Mouse (Mus musculus): Measurements from ENCODE around the gene Scaf4. TPM values are rescaled to one million over a fixed set of nuclear protein-coding genes. Genes with fewer than 3 reads are reported as not detected.

The Scaf4 gene
- polyA plus RNA-seq, 1 experiment from 2014 or later = 33.6 TPM

GRCm38 (mm10) chr16:90213477-90214339 lies 70.6 kb downstream of the Scaf4 start:
- H3K36me3 ChIP-seq = no peaks in the 10 kb centered on the region
- H3K4me2 ChIP-seq = no peak overlapping the region
- WGBS = 79% methylated on average over 12 of the region's 12 CpGs
- H3K9me3 ChIP-seq = no peaks in the 10 kb centered on the region
- no peaks in the 10 kb centered on the region for H3K27me3 ChIP-seq
- no peak overlapping the region for H3K4me3 ChIP-seq
- no peak overlapping the region for H3K9ac ChIP-seq
- no peak for ATAC-seq (ENCODE audit: insufficient number of reproducible peaks, insufficient read depth, low FRiP score, low TSS enrichment, low read depth)
- H3K4me1 ChIP-seq = peaks cover 9% of the 10 kb centered on the region; the same call in 1 of the 2 replicates
- H3K27ac ChIP-seq = no peak overlapping the region

DNA sequence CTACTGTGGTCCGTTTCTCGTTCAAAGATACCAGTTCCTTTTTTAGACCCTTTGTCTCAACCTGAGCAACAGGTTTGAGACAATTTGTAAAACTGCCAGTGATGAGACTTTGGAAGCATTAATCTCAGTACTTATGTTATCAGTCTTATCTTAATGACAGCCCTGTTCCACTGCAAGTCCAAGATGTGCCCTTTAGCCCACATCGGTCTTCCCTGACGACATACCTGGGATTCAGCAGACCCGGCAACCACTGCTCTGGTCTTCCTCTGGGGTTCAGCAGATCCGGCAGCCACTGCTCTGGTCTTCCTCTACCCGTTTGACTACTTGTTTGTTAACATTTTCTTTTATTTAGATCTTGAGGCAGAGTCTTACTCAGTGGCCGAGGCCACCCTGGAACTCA lies 72.5 kb downstream of the Scaf4 start:
- WGBS = 80% methylated on average over 8 of the region's 8 CpGs

DNA sequence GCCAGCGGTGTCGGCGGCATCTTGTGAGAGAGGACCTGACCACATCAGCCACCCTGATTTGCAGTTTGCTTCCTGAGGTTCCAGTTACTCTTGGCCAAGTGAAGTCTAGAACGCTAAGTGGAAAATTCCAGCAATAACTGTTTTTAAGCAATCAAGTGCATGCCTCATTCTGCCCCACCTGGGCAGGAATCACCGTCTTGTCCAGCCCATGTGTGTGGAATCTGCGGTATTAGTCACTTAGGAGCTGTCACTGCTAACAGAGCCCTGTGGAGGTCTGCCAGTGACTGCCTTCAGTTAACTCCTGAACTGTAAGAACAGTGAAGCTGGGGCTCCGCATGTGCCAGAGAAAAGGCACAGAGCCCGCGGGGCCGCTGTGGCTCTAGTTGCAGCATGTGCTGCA lies 73.6 kb downstream of the Scaf4 start:
- no peaks in the 10 kb centered on the region for H3K36me3 ChIP-seq
- no peak overlapping the region for H3K4me3 ChIP-seq
- WGBS = 75% methylated on average over 10 of the region's 10 CpGs
- H3K9me3 ChIP-seq = no peaks in the 10 kb centered on the region
- no peak overlapping the region for H3K9ac ChIP-seq
- no peak overlapping the region for H3K4me2 ChIP-seq
- no peak for ATAC-seq (ENCODE audit: insufficient number of reproducible peaks, insufficient read depth, low FRiP score, low TSS enrichment, low read depth)
- H3K27ac ChIP-seq = no peak overlapping the region; the same call in 1 of the 2 replicates
- H3K27me3 ChIP-seq = no peaks in the 10 kb centered on the region
- H3K4me1 ChIP-seq = 0 out of 2 replicates have a peak, but pooled peaks cover 4% of the 10 kb centered on the region

More for the DNA sequence above, 72.5 kb downstream of the Scaf4 start:
- Histone ChIP-seq H3K9me3 (no peaks in the 10 kb centered on the region), H3K36me3 (no peaks in the 10 kb centered on the region), H3K9ac (no peak overlapping the region), H3K27ac (no peak overlapping the region), H3K4me3 (no peak overlapping the region), H3K4me1 (0 out of 2 replicates have a peak, but pooled peaks cover 4% of the 10 kb centered on the region), H3K4me2 (no peak overlapping the region), H3K27me3 (no peaks in the 10 kb centered on the region)
- ATAC-seq (ENCODE audit: insufficient number of reproducible peaks, insufficient read depth, low FRiP score, low TSS enrichment, low read depth) = no peak

DNA sequence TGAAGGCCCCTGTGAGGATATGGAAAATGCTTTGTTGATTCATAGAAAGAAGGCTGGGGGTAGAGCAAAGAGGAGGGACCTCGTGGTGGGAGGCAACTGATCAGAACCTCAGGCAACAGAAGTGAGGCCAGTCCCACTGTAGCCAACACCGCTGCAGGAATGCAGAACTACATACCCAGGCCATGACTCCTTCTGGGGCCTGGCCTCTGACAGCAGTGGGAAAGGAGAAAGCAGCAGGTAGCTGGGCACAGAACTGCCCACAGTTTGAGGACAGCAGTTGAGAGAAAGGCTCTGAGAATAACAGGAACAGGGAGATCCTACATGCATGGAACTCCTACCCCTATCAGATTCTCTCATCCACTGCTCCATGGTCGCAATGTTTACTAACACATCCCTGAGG lies 75.3 kb downstream of the Scaf4 start:
- no peak overlapping the region for H3K4me3 ChIP-seq
- no peaks in the 10 kb centered on the region for H3K27me3 ChIP-seq
- 76% methylated on average over 3 of the region's 3 CpGs for WGBS
- no peak overlapping the region for H3K4me2 ChIP-seq
- H3K4me1 ChIP-seq = 0 out of 2 replicates have a peak, but pooled peaks cover 4% of the 10 kb centered on the region
- no peak overlapping the region for H3K9ac ChIP-seq
- no peaks in the 10 kb centered on the region for H3K9me3 ChIP-seq
- no peaks in the 10 kb centered on the region for H3K36me3 ChIP-seq
- no peak overlapping the region for H3K27ac ChIP-seq
- no peak for ATAC-seq (ENCODE audit: insufficient number of reproducible peaks, insufficient read depth, low FRiP score, low TSS enrichment, low read depth)

DNA sequence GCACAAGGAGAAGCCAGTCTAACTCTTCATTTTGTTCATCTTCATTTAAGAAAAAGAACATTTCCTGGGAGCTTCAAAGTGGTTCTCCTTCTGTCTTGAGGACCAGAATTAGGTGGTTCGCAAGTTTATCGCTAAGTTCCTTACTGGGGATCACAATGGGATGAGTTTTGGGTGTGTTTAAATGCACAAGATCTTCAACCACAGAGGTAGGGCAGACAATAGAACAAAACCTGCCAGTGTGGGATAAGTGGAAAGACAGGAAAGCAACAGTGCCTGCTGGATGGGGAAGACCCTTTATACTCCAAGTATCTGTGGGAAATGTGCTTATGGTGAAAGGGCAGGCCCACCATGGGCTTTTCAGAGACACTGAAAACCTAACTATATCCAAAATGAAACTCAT lies 79.4 kb downstream of the Scaf4 start:
- H3K4me2 ChIP-seq = no peak overlapping the region
- ATAC-seq (ENCODE audit: insufficient number of reproducible peaks, insufficient read depth, low FRiP score, low TSS enrichment, low read depth) = no peak
- H3K36me3 ChIP-seq = no peaks in the 10 kb centered on the region
- H3K27ac ChIP-seq = no peak overlapping the region
- WGBS = 88% methylated on average over 2 of the region's 2 CpGs
- peaks cover 8% of the 10 kb centered on the region for H3K4me1 ChIP-seq
- no peak overlapping the region for H3K9ac ChIP-seq
- H3K9me3 ChIP-seq = no peaks in the 10 kb centered on the region
- no peak overlapping the region for H3K4me3 ChIP-seq
- H3K27me3 ChIP-seq = no peaks in the 10 kb centered on the region

GRCm38 (mm10) chr16:90203226-90203962 lies 80.9 kb downstream of the Scaf4 start:
- Histone ChIP-seq H3K9ac (no peak overlapping the region), H3K9me3 (no peaks in the 10 kb centered on the region), H3K36me3 (no peaks in the 10 kb centered on the region), H3K27ac (no peak overlapping the region), H3K4me2 (no peak overlapping the region), H3K27me3 (no peaks in the 10 kb centered on the region), H3K4me3 (no peak overlapping the region), H3K4me1 (peaks cover 8% of the 10 kb centered on the region)
- 69% methylated on average over 6 of the region's 6 CpGs for WGBS
- ATAC-seq (ENCODE audit: insufficient number of reproducible peaks, insufficient read depth, low FRiP score, low TSS enrichment, low read depth) = no peak

- no peaks in the 10 kb centered on the region for H3K27me3 ChIP-seq
- H3K27ac ChIP-seq = no peak overlapping the region; the same call in 1 of the 2 replicates
- peak overlapping the region; percentile 27 for H3K4me2 ChIP-seq
- no peak for ATAC-seq (ENCODE audit: insufficient number of reproducible peaks, insufficient read depth, low FRiP score, low TSS enrichment, low read depth)
- H3K9me3 ChIP-seq = no peaks in the 10 kb centered on the region
- H3K4me3 ChIP-seq = no peak overlapping the region
- 54% methylated on average over 19 of the region's 19 CpGs for WGBS
- no peak overlapping the region for H3K9ac ChIP-seq
- H3K36me3 ChIP-seq = no peaks in the 10 kb centered on the region
- peaks cover 19% of the 10 kb centered on the region for H3K4me1 ChIP-seq
Observed at GRCm38 (mm10) chr16:90202140-90202539, 82.2 kb downstream of the Scaf4 start.

DNA sequence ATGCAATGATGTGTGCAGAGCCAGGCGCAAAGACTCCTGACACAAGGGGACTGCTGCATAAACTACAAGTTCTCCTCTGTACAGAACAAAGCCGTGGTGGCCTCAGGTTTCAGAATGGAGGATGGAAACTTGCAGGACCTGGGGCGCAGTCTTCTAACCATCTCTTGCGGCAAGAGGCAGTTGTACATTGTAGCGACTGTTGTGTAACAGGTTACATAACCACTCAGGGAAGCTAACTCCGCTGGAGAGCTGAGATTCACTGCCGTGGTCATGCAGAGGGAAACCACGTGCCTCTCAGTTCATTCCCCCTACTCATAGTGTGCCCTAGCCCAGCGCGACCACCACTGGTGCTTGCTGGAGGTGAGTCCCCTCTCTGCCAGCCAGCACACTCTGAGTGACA lies 85.1 kb downstream of the Scaf4 start:
- Histone ChIP-seq H3K9ac (no peak overlapping the region), H3K9me3 (no peaks in the 10 kb centered on the region), H3K27ac (no peak overlapping the region), H3K36me3 (no peaks in the 10 kb centered on the region), H3K4me3 (no peak overlapping the region), H3K4me1 (peaks cover 19% of the 10 kb centered on the region), H3K27me3 (no peaks in the 10 kb centered on the region), H3K4me2 (no peak overlapping the region)
- 78% methylated on average over 10 of the region's 10 CpGs for WGBS
- no peak for ATAC-seq (ENCODE audit: insufficient number of reproducible peaks, insufficient read depth, low FRiP score, low TSS enrichment, low read depth)

- WGBS = 89% methylated on average over 6 of the region's 6 CpGs
- ATAC-seq (ENCODE audit: insufficient number of reproducible peaks, insufficient read depth, low FRiP score, low TSS enrichment, low read depth) = no peak
- peaks cover 19% of the 10 kb centered on the region for H3K4me1 ChIP-seq
Observed at GRCm38 (mm10) chr16:90198626-90199025, 85.7 kb downstream of the Scaf4 start.

DNA sequence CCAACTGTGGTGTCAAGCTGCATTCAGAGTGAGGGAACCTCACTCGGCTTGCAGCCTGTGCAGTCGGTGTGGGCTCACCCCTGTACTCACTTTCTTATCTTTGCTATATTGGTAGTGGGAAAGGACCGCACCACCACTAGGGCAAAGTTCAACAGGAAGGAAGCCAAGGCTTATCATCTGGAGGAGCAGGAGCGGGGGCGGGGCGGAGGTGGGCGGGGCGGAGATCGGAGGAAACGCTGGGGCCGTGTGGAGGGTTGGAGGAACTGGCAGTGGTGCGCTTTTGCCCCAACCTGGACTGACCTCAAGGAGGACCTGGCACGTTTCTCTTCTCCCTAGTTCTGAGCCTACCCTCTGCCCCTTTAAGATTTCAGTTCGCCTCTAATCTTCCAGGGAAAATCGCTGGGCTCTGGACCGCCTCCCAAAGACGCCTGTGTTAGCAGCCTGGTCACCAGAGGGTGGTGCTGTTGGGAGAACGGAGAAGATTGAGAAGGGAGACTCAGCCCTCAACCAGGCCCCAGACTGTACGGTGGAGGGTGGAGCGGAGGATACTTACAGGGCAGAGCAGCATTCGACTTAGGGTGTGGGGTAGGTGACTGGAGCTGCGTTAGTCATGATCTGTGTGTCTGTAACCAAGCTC lies 86.8 kb downstream of the Scaf4 start:
- peak overlapping the region; percentile 45 for H3K27ac ChIP-seq
- H3K4me1 ChIP-seq = peaks cover 16% of the 10 kb centered on the region
- H3K4me2 ChIP-seq = peak overlapping the region; percentile 61
- 2% methylated on average over 22 of the region's 22 CpGs for WGBS
- H3K27me3 ChIP-seq = no peaks in the 10 kb centered on the region
- H3K36me3 ChIP-seq = no peaks in the 10 kb centered on the region
- H3K9ac ChIP-seq = peak overlapping the region; percentile 53
- H3K9me3 ChIP-seq = no peaks in the 10 kb centered on the region
- H3K4me3 ChIP-seq = peak overlapping the region; percentile 42
- peak; percentile 89 for ATAC-seq (ENCODE audit: insufficient number of reproducible peaks, insufficient read depth, low FRiP score, low TSS enrichment, low read depth)

More at GRCm38 (mm10) chr16:90198626-90199025, 85.7 kb downstream of the Scaf4 start:
- H3K27me3 ChIP-seq = no peaks in the 10 kb centered on the region
- H3K4me2 ChIP-seq = no peak overlapping the region
- no peaks in the 10 kb centered on the region for H3K9me3 ChIP-seq
- H3K4me3 ChIP-seq = no peak overlapping the region
- no peak overlapping the region for H3K27ac ChIP-seq
- H3K36me3 ChIP-seq = no peaks in the 10 kb centered on the region
- H3K9ac ChIP-seq = no peak overlapping the region

GRCm38 (mm10) chr16:90196688-90197240 lies 87.5 kb downstream of the Scaf4 start:
- WGBS = 82% methylated on average over 7 of the region's 7 CpGs
- Histone ChIP-seq H3K36me3 (no peaks in the 10 kb centered on the region), H3K4me2 (peak overlapping the region; percentile 61; the same call in 1 of the 2 replicates), H3K4me3 (no peak overlapping the region), H3K9ac (no peak overlapping the region), H3K9me3 (no peaks in the 10 kb centered on the region), H3K27me3 (no peaks in the 10 kb centered on the region), H3K4me1 (peaks cover 11% of the 10 kb centered on the region), H3K27ac (no peak overlapping the region)
- no peak for ATAC-seq (ENCODE audit: insufficient number of reproducible peaks, insufficient read depth, low FRiP score, low TSS enrichment, low read depth)

Measured in embryonic facial prominence, embryonic 13.5 days (tissue).